Mouse (Mus musculus) forebrain, embryonic 15.5 days (tissue): Measurements from ENCODE around the gene Pithd1. TPM values are rescaled to one million over a fixed set of nuclear protein-coding genes. Genes with fewer than 3 reads are reported as not detected.
A peak's percentile ranks its signal among the peaks of the same experiment; 100 is the strongest.
"Not testable (repeated sequence)": the region's sequence is repeated elsewhere in the genome, so short reads cannot be mapped to it uniquely, and the experiment has no call there.

Experiments used
- ATAC-seq: fragments of 200-750 bp; cut with Nextera tagmentation; replicated peaks from 2 replicates; pipeline ENCODE4 v1.8.0; 2017; ENCODE audit warnings: mild to moderate bottlenecking, moderate TSS enrichment, moderate library complexity
- H3K27ac ChIP-seq: fragments of 300-500 bp; sonication (generic); replicated peaks from 2 replicates; pipeline ENCODE4 v1.5.1; 2015; ENCODE audit warnings: mild to moderate bottlenecking, inconsistent platforms
- H3K27me3 ChIP-seq: fragments of 300-500 bp; sonication (generic); 2 replicates; pipeline ENCODE4 v1.6.1; 2015; ENCODE audit warnings: inconsistent platforms
- H3K36me3 ChIP-seq: fragments of 300-500 bp; sonication (generic); 2 replicates; pipeline ENCODE4 v1.6.1; 2015; ENCODE audit warnings: mild to moderate bottlenecking, inconsistent platforms
- H3K4me1 ChIP-seq: fragments of 300-500 bp; sonication (generic); 2 replicates; pipeline ENCODE4 v1.6.1; 2015; ENCODE audit warnings: inconsistent platforms
- H3K4me2 ChIP-seq: fragments of 300-500 bp; sonication (generic); replicated peaks from 2 replicates; pipeline ENCODE4 v1.6.1; 2015; ENCODE audit warnings: mild to moderate bottlenecking, inconsistent platforms
- H3K4me3 ChIP-seq: fragments of 300-500 bp; sonication (generic); 2 replicates; pipeline ENCODE4 v1.5.1; 2015; ENCODE audit warnings: mild to moderate bottlenecking, inconsistent platforms
- H3K9ac ChIP-seq: fragments of 300-500 bp; sonication (generic); replicated peaks from 2 replicates; pipeline ENCODE4 v1.6.1; 2015; ENCODE audit warnings: mild to moderate bottlenecking, inconsistent platforms
- H3K9me3 ChIP-seq: fragments of 300-500 bp; sonication (generic); 2 replicates; pipeline ENCODE4 v1.6.1; 2016; ENCODE audit warnings: inconsistent platforms
- WGBS: fragments of 180-500 bp; shearing (Covaris S2); methylation state at CpG from one replicate; pipeline ENCODE4 v1.1.7; 2015; ENCODE audit warnings: mixed read lengths; 5-methylcytosine and 5-hydroxymethylcytosine counted together
- polyA plus RNA-seq: library from polyadenylated mRNA; unstranded; fragments of >200 nt; fragmentation: Nextera tagmentation; extraction: Ambion mirVana; gene quantifications from 2 replicates; pipeline ENCODE4 v1.2.1, GENCODE M21; 2015

Pithd1 gene
- polyA plus RNA-seq, 1 experiment from 2014 or later, result 55.3 TPM

DNA sequence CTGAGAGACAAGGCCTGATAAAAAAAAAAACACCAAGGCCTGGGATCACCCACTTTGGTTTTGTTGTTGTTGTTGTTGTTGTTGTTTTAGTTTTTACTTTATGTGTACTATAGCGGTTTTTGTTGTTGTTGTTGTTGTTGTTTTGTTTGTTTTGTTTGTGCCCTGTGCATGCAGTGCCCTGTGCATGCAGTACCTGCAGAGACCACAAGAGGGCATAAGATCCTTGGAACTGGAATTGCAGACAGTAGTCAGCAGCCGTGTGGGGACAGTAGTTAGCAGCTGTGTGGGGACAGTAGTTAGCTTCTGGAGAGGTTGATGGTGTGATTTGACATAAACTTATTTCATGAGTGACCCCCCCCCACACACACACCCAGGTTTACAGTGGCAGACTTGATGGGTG is 32.8 kb downstream of the Pithd1 start:
- Histone ChIP-seq H3K9me3 (no peaks in the 10 kb centered on the region), H3K4me3 (no peak overlapping the region), H3K4me1 (no peaks in the 10 kb centered on the region), H3K9ac (no peak overlapping the region), H3K36me3 (peaks cover 37% of the 10 kb centered on the region), H3K4me2 (no peak overlapping the region), H3K27ac (no peak overlapping the region), H3K27me3 (no peaks in the 10 kb centered on the region)
- WGBS, result 14% methylated on average over 2 of the region's 2 CpGs
- peak; percentile 67; the same call in 1 of the 2 replicates for ATAC-seq

DNA sequence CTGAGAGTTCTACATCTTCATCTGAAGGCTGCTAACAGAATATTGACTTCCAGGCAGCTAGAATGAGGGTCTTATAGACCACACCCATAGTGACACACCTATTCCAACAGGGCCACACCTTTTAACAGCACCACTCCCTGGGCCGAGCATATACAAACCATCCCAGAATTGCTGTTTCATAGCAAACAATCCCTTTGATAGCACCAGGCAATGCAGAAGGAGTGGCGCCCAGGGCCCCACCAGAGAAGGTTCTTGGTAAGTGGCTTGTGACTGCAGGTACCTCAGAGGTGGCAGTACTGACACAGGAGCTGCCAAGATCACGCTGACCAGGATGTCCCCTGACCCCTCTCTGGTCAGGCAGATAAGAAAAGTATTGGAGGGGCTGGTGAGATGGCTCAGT is 33.9 kb downstream of the Pithd1 start:
- WGBS, result 92% methylated on average over 3 of the region's 3 CpGs
- no peaks in the 10 kb centered on the region for H3K27me3 ChIP-seq
- no peaks in the 10 kb centered on the region for H3K9me3 ChIP-seq
- ATAC-seq, result no peak
- H3K36me3 ChIP-seq, result peaks cover 28% of the 10 kb centered on the region
- no peak overlapping the region for H3K27ac ChIP-seq
- H3K4me2 ChIP-seq, result no peak overlapping the region
- peaks cover 2% of the 10 kb centered on the region for H3K4me1 ChIP-seq
- H3K9ac ChIP-seq, result no peak overlapping the region
- no peak overlapping the region for H3K4me3 ChIP-seq

- WGBS, result 95% methylated on average over 3 of the region's 3 CpGs
- Histone ChIP-seq H3K4me3 (no peak overlapping the region), H3K4me2 (no peak overlapping the region), H3K9me3 (no peaks in the 10 kb centered on the region), H3K27ac (no peak overlapping the region), H3K9ac (no peak overlapping the region), H3K27me3 (no peaks in the 10 kb centered on the region), H3K4me1 (peaks cover 14% of the 10 kb centered on the region), H3K36me3 (peaks cover 28% of the 10 kb centered on the region)
- ATAC-seq, result no peak
Measured at GRCm38 (mm10) chr4:135951505-135951904, 35.6 kb downstream of the Pithd1 start.

DNA sequence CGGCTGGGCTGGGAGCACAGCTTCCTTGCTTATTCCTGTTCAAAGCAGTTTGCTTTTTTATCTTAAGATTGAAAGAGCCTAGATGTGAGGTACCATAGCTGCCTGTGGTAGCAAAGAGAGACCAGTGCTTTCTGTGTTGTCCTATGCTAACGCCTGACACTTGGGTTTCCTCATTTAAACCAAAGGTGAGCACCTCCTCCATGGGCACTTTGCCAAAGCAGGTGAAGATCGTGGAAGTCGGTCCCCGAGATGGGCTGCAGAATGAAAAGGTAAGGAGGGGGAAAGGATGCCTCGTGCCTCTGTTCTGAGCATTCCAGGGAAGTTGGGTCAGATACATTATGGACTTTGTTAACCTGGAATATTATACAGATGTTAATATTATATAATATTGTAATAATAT is 36.7 kb downstream of the Pithd1 start:
- no peaks in the 10 kb centered on the region for H3K27me3 ChIP-seq
- no peaks in the 10 kb centered on the region for H3K9me3 ChIP-seq
- 92% methylated on average over 6 of the region's 6 CpGs for WGBS
- no peak overlapping the region for H3K27ac ChIP-seq
- no peak overlapping the region for H3K9ac ChIP-seq
- H3K36me3 ChIP-seq, result peaks cover 20% of the 10 kb centered on the region
- peaks cover 19% of the 10 kb centered on the region for H3K4me1 ChIP-seq
- no peak overlapping the region for H3K4me3 ChIP-seq
- no peak overlapping the region for H3K4me2 ChIP-seq
- ATAC-seq, result no peak

DNA sequence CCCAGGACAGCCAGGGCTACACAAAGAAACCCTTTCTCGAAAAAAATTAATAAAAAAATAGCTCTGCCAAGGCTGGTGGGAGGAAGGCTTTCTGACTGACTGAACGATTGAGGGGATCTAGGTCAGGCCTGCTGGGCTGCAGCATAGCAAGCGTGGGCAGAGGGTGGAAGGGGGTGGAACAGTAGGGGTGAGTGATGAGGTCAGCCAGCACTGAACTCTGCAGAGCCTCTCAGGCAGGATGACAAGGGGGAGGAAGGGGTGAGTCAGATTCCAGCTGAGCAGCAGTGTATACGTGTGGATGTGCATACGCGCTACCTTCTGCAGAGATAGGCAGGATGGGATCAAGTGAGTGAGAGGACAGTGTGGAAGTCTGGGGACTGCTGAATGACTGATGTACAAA is 37.2 kb downstream of the Pithd1 start:
- Histone ChIP-seq H3K9me3 (no peaks in the 10 kb centered on the region), H3K4me2 (no peak overlapping the region), H3K27me3 (no peaks in the 10 kb centered on the region), H3K4me1 (peaks cover 19% of the 10 kb centered on the region), H3K9ac (no peak overlapping the region), H3K27ac (no peak overlapping the region), H3K4me3 (no peak overlapping the region), H3K36me3 (peaks cover 16% of the 10 kb centered on the region)
- ATAC-seq, result no peak
- 74% methylated on average over 6 of the region's 6 CpGs for WGBS

DNA sequence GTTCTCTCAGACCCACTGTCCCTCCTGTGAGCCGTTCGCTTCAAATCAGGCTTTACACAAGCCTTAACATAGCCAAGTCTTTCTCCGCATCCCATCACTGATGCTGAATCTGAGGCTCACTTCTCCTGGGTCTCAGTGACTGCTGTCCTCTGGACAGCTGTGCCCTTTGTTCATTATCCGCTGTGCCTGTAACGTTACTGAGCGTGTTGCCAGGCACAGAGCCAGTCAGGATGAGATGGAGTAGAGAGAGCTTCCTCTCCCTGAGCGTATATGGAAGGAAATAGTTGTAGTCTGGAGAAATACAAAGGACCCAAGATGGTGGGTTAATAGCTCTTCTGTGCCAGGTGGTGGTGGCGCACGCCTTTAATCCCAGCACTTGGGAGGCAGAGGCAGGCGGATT is 37.6 kb downstream of the Pithd1 start:
- Histone ChIP-seq H3K4me1 (peaks cover 19% of the 10 kb centered on the region), H3K36me3 (peaks cover 15% of the 10 kb centered on the region), H3K9ac (no peak overlapping the region), H3K9me3 (no peaks in the 10 kb centered on the region), H3K27me3 (no peaks in the 10 kb centered on the region), H3K4me3 (no peak overlapping the region), H3K4me2 (no peak overlapping the region), H3K27ac (no peak overlapping the region)
- ATAC-seq, result no peak
- WGBS, result 83% methylated on average over 10 of the region's 10 CpGs

GRCm38 (mm10) chr4:135948142-135948541 is 38.9 kb downstream of the Pithd1 start:
- no peak for ATAC-seq
- WGBS, result 90% methylated on average over 8 of the region's 8 CpGs
- Histone ChIP-seq H3K4me2 (no peak overlapping the region), H3K4me3 (no peak overlapping the region), H3K27me3 (no peaks in the 10 kb centered on the region), H3K9ac (no peak overlapping the region), H3K27ac (no peak overlapping the region), H3K4me1 (peaks cover 19% of the 10 kb centered on the region), H3K9me3 (no peaks in the 10 kb centered on the region), H3K36me3 (peaks cover 15% of the 10 kb centered on the region)

GRCm38 (mm10) chr4:135946659-135947301 is 40.3 kb downstream of the Pithd1 start:
- Histone ChIP-seq H3K4me2 (peak overlapping the region; percentile 85), H3K4me1 (peaks cover 19% of the 10 kb centered on the region), H3K4me3 (peak overlapping the region; percentile 54), H3K9me3 (no peaks in the 10 kb centered on the region), H3K36me3 (peaks cover 10% of the 10 kb centered on the region), H3K27me3 (no peaks in the 10 kb centered on the region), H3K9ac (peak overlapping the region; percentile 64), H3K27ac (peak overlapping the region; percentile 79)
- peak; percentile 24 for ATAC-seq
- WGBS, result 2% methylated on average over 28 of the region's 28 CpGs

DNA sequence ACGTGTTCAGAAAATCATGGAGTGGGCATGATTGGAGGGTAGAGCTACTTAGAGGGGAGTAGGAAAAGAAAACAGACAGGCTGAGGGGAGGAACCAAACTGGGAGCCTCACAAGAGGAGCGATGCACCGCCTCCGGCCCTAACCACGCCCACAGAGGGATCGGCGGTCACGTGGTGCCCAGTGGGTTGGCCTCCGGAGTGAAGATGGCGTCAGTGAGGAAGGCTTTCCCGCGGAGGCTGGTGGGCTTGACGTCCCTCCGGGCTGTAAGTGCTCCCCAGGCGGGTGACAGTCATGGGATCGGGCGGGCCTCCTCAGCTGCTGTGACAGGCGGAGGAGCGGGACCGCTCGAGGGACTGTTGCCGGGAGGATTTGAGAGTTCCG is 40.8 kb downstream of the Pithd1 start, which contains the start of gene Hmgcl:
Hmgcl (plus strand) TSS at position 171 of the 381 bp plus-strand sequence.
- peak within 1 kb of the TSS; percentile 85 for H3K4me2 ChIP-seq
- WGBS, result under 1% methylated on average over 23 of the region's 23 CpGs
- peak within 1 kb of the TSS; percentile 79 for H3K27ac ChIP-seq
- peak within 1 kb of the TSS; percentile 54 for H3K4me3 ChIP-seq
- peak within 1 kb of the TSS; percentile 64 for H3K9ac ChIP-seq
- no peaks in the 10 kb centered on the region for H3K27me3 ChIP-seq
- no peaks in the 10 kb centered on the region for H3K9me3 ChIP-seq
- peaks cover 19% of the 10 kb centered on the region for H3K4me1 ChIP-seq
- H3K36me3 ChIP-seq, result peaks cover 5% of the 10 kb centered on the region
- ATAC-seq, result peak; percentile 95

- H3K4me2 ChIP-seq, result peak overlapping the region; percentile 85
- H3K36me3 ChIP-seq, result peaks cover 4% of the 10 kb centered on the region; the same call in 1 of the 2 replicates
- no peaks in the 10 kb centered on the region for H3K27me3 ChIP-seq
- 71% methylated on average over 10 of the region's 10 CpGs for WGBS
- ATAC-seq, result peak; percentile 41
- peak overlapping the region; percentile 64 for H3K9ac ChIP-seq
- H3K4me1 ChIP-seq, result peaks cover 19% of the 10 kb centered on the region
- peak overlapping the region; percentile 54 for H3K4me3 ChIP-seq
- H3K27ac ChIP-seq, result peak overlapping the region; percentile 79
- no peaks in the 10 kb centered on the region for H3K9me3 ChIP-seq
Measured at GRCm38 (mm10) chr4:135945706-135946105, 41.4 kb downstream of the Pithd1 start.

- H3K36me3 ChIP-seq, result peaks cover 12% of the 10 kb centered on the region; the same call in 1 of the 2 replicates
- no peak overlapping the region for H3K4me2 ChIP-seq
- H3K4me1 ChIP-seq, result peaks cover 19% of the 10 kb centered on the region
- H3K4me3 ChIP-seq, result no peak overlapping the region
- no peaks in the 10 kb centered on the region for H3K27me3 ChIP-seq
- H3K9me3 ChIP-seq, result no peaks in the 10 kb centered on the region
- WGBS, result 52% methylated on average over 4 of the region's 4 CpGs
- H3K9ac ChIP-seq, result 0 out of 2 replicates have a peak overlapping the region, but pooled peaks have one; percentile 6
- no peak overlapping the region for H3K27ac ChIP-seq
- no peak for ATAC-seq
Measured at GRCm38 (mm10) chr4:135943389-135943788, 43.7 kb downstream of the Pithd1 start.

GRCm38 (mm10) chr4:135942193-135942592 is 44.9 kb downstream of the Pithd1 start:
- no peak for ATAC-seq
- Histone ChIP-seq H3K4me3 (no peak overlapping the region), H3K4me1 (peaks cover 8% of the 10 kb centered on the region), H3K36me3 (peaks cover 12% of the 10 kb centered on the region; the same call in 1 of the 2 replicates), H3K27ac (no peak overlapping the region), H3K4me2 (no peak overlapping the region), H3K9ac (no peak overlapping the region), H3K9me3 (no peaks in the 10 kb centered on the region), H3K27me3 (no peaks in the 10 kb centered on the region)
- WGBS, result 91% methylated on average over 6 of the region's 6 CpGs

DNA sequence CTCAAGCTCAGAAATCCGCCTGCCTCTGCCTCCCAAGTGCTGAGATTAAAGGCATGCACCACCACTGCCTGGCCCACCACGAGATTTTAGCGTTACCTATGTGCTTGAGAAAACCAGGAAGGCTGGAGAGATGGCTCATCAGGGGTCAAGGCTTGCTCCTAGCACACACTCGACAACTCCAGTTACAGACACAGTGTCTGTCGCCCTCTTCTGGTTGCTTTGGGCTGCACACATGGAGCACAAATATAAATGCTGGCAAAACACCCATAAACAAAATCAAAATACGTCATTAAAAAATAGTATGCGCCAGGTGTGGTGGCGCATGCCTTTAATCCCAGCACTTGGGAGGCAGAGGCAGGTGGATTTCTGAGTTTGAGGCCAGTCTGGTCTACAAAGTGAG is 46.0 kb downstream of the Pithd1 start:
- ATAC-seq, H3K9me3 ChIP-seq, H3K4me2 ChIP-seq, H3K27ac ChIP-seq, H3K4me3 ChIP-seq, H3K4me1 ChIP-seq, H3K27me3 ChIP-seq, H3K9ac ChIP-seq: not testable (repeated sequence)
- 83% methylated on average over 8 of the region's 8 CpGs for WGBS
- H3K36me3 ChIP-seq, result peaks cover 12% of the 10 kb centered on the region; the same call in 1 of the 2 replicates
